Mouse (Mus musculus) midbrain, embryonic 14.5 days (tissue): ENCODE data around the gene Cerk. TPM values are rescaled to one million over a fixed set of nuclear protein-coding genes. Genes with fewer than 3 reads are reported as not detected.
A peak's percentile ranks its signal among the peaks of the same experiment; 100 is the strongest.
"Not testable (repeated sequence)": the region's sequence is repeated elsewhere in the genome, so short reads cannot be mapped to it uniquely, and the experiment has no call there.

ENCODE experiments used
- ATAC-seq: fragments of 200-750 bp; cut with Nextera tagmentation; 2 replicates; pipeline ENCODE4 v1.8.0; 2017; ENCODE audit warnings: moderate number of reproducible peaks, moderate library complexity; ENCODE audit not compliant: low FRiP score, low TSS enrichment
- DNase-seq: peaks from one replicate; pipeline ENCODE4 v3.0.0-alpha.2; 2015
- H3K27ac ChIP-seq: fragments of 300-500 bp; sonication (generic); replicated peaks from 2 replicates; pipeline ENCODE4 v1.5.1; 2014; ENCODE audit warnings: mild to moderate bottlenecking, low read depth, low read length, moderate library complexity
- H3K27me3 ChIP-seq: fragments of 300-500 bp; sonication (generic); 2 replicates; pipeline ENCODE4 v1.6.1; 2014; ENCODE audit warnings: low read length, control low read depth, mixed read lengths; ENCODE audit not compliant: control insufficient read depth, insufficient read depth
- H3K36me3 ChIP-seq: fragments of 300-500 bp; sonication (generic); 2 replicates; pipeline ENCODE4 v1.6.1; 2014; ENCODE audit warnings: low read length, control low read depth; ENCODE audit not compliant: control insufficient read depth, insufficient read depth
- H3K4me1 ChIP-seq: fragments of 300-500 bp; sonication (generic); 2 replicates; pipeline ENCODE4 v1.6.1; 2014; ENCODE audit warnings: mild to moderate bottlenecking, antibody characterized with exemption, low read length, control low read depth; ENCODE audit not compliant: control insufficient read depth, insufficient read depth
- H3K4me2 ChIP-seq: fragments of 300-500 bp; sonication (generic); 2 replicates; pipeline ENCODE4 v1.6.1; 2014; ENCODE audit warnings: mild to moderate bottlenecking, low read length, moderate library complexity
- H3K4me3 ChIP-seq: fragments of 300-500 bp; sonication (generic); replicated peaks from 2 replicates; pipeline ENCODE4 v1.5.1; 2014; ENCODE audit warnings: low read depth, low read length
- H3K9ac ChIP-seq: fragments of 300-500 bp; sonication (generic); replicated peaks from 2 replicates; pipeline ENCODE4 v1.6.1; 2014; ENCODE audit warnings: mild to moderate bottlenecking, low read length, moderate library complexity
- H3K9me3 ChIP-seq: fragments of 300-500 bp; sonication (generic); 2 replicates; pipeline ENCODE4 v1.6.1; 2016; ENCODE audit warnings: low read length, control low read depth, mixed read lengths; ENCODE audit not compliant: control insufficient read depth
- WGBS: fragments of 180-500 bp; shearing (Covaris S2); extraction: QIAGEN DNeasy Blood & Tissue Kit; methylation state at CpG from one replicate; pipeline ENCODE4 v1.1.7; 2014; 5-methylcytosine and 5-hydroxymethylcytosine counted together
- polyA plus RNA-seq: library from polyadenylated mRNA; unstranded; fragments of >200 nt; fragmentation: Nextera tagmentation; extraction: Ambion mirVana; gene quantifications from 2 replicates; pipeline ENCODE4 v1.2.1, GENCODE M21; 2014

Gene Cerk
- polyA plus RNA-seq, 1 experiment from 2014 or later: 23.5 TPM

DNA sequence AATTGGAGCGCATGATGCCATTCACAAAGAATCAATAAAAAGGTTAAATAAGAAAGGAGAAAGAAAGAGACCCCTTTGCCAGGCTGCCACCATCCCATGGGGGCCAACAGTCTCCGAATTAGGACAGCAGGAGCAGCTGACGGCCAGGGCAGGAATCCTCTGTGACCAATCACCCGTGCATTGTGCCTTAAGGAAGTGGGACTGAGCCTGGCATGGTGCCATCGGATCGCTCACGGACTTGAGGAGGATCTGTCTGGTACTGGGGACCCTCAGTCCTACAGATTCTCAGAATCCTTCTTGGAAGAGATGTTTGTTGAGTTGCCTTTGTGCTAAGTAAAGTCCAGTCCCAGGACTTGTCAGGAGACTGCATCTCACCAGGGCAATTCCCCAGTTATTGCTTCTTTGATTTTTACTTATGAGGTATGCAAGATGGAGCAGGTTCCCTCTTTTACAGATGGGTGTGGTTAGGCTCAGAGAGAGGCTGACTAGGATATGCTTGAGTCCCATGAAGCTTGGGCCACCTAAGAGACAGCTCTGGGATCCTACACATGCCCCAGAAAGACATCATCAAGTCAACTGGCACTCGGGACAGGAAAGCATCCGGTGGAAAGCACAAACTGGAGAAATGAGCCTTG, 15.9 kb upstream of the Cerk start:
- Histone ChIP-seq H3K9ac (no peak overlapping the region), H3K27me3 (no peaks in the 10 kb centered on the region), H3K9me3 (no peaks in the 10 kb centered on the region), H3K4me2 (no peak overlapping the region), H3K27ac (no peak overlapping the region), H3K4me3 (no peak overlapping the region), H3K4me1 (0 out of 2 replicates have a peak, but pooled peaks cover 6% of the 10 kb centered on the region), H3K36me3 (no peaks in the 10 kb centered on the region)
- DNase-seq (peak; percentile 42), ATAC-seq (no peak)
- 41% methylated on average over 9 of the region's 9 CpGs for WGBS

GRCm38 (mm10) chr15:86201095-86201494, 15.2 kb upstream of the Cerk start:
- no peak for ATAC-seq
- 0 out of 2 replicates have a peak, but pooled peaks cover 6% of the 10 kb centered on the region for H3K4me1 ChIP-seq
- H3K36me3 ChIP-seq: no peaks in the 10 kb centered on the region
- WGBS: 34% methylated on average over 4 of the region's 4 CpGs
- no peak overlapping the region for H3K4me3 ChIP-seq
- H3K27me3 ChIP-seq: no peaks in the 10 kb centered on the region
- H3K4me2 ChIP-seq: no peak overlapping the region
- H3K27ac ChIP-seq: no peak overlapping the region
- peak; percentile 7 for DNase-seq
- no peaks in the 10 kb centered on the region for H3K9me3 ChIP-seq
- H3K9ac ChIP-seq: no peak overlapping the region

DNA sequence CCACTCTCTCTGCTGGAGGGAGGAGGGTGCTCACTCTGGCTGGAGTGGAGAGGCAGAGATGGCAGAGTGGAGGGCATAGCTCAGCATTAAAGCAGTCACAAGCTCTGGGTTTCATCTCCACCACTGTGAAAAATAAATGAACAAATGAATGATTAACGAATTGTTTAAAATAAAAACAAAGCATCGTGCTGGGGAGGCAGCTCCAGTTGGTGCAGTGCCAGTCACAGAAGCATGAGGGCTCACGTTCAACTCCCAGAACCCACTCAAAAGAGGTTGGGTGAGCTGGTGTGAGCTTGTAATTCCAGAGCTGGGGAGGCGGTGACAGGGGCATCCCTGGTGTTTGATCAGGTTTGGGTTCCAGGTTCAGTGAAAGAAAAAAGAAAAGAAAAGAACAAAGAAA, 14.2 kb upstream of the Cerk start:
- DNase-seq (no peak), ATAC-seq (no peak)
- Histone ChIP-seq H3K27ac (no peak overlapping the region), H3K27me3 (no peaks in the 10 kb centered on the region), H3K4me3 (no peak overlapping the region), H3K36me3 (no peaks in the 10 kb centered on the region), H3K9me3 (no peaks in the 10 kb centered on the region), H3K4me1 (0 out of 2 replicates have a peak, but pooled peaks cover 6% of the 10 kb centered on the region), H3K4me2 (no peak overlapping the region), H3K9ac (no peak overlapping the region)
- WGBS: 62% methylated on average over 4 of the region's 4 CpGs

- no peak overlapping the region for H3K4me3 ChIP-seq
- no peaks in the 10 kb centered on the region for H3K27me3 ChIP-seq
- no peaks in the 10 kb centered on the region for H3K36me3 ChIP-seq
- H3K9ac ChIP-seq: no peak overlapping the region
- no peak overlapping the region for H3K4me2 ChIP-seq
- H3K27ac ChIP-seq: no peak overlapping the region
- DNase-seq (no peak), ATAC-seq (no peak)
- 0 out of 2 replicates have a peak, but pooled peaks cover 6% of the 10 kb centered on the region for H3K4me1 ChIP-seq
- no peaks in the 10 kb centered on the region for H3K9me3 ChIP-seq
- WGBS: 73% methylated on average over 4 of the region's 4 CpGs
Measured at GRCm38 (mm10) chr15:86199482-86199881, 13.5 kb upstream of the Cerk start.

GRCm38 (mm10) chr15:86199052-86199451, 13.1 kb upstream of the Cerk start:
- H3K36me3 ChIP-seq: no peaks in the 10 kb centered on the region
- no peaks in the 10 kb centered on the region for H3K27me3 ChIP-seq
- DNase-seq (no peak), ATAC-seq (no peak)
- WGBS: 94% methylated on average over 5 of the region's 5 CpGs
- no peak overlapping the region for H3K4me3 ChIP-seq
- no peak overlapping the region for H3K9ac ChIP-seq
- H3K4me1 ChIP-seq: 0 out of 2 replicates have a peak, but pooled peaks cover 6% of the 10 kb centered on the region
- H3K4me2 ChIP-seq: no peak overlapping the region
- H3K27ac ChIP-seq: no peak overlapping the region
- H3K9me3 ChIP-seq: no peaks in the 10 kb centered on the region

DNA sequence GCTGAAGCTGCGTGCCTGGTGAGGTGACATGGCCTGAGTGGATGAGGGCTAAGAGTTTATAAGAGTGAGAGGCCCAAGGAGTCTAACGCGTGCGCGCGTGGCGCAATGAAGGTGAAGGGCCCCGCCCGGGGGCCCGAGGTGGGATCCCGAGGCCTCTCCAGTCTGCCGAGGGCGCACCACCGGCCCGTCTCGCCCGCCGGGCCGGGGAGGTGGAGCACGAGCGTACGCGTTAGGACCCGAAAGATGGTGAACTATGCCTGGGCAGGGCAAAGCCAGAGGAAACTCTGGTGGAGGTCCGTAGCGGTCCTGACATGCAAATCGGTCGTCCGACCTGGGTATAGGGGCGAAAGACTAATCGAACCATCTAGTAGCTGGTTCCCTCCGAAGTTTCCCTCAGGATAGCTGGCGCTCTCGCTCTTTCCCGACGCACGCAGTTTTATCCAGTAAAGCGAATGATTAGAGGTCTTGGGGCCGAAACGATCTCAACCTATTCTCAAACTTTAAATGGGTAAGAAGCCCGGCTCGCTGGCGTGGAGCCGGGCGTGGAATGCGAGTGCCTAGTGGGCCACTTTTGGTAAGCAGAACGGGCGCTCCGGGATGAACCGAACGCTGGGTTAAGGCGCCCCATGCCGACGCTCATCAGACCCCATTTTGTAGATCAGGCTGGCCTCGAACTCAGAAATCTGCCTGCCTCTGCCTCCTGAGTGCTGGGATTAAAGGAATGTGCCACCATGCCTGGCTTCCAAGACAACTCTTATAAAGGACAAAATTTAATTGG, 8.9 kb upstream of the Cerk start:
- H3K27me3 ChIP-seq, H3K27ac ChIP-seq, H3K36me3 ChIP-seq, H3K9ac ChIP-seq, H3K4me1 ChIP-seq, DNase-seq, H3K9me3 ChIP-seq, H3K4me2 ChIP-seq, H3K4me3 ChIP-seq: not testable (repeated sequence)
- peak; percentile 92 for ATAC-seq
- WGBS: 83% methylated on average over 55 of the region's 55 CpGs

GRCm38 (mm10) chr15:86191933-86192332, 6.0 kb upstream of the Cerk start:
- no peak overlapping the region for H3K4me2 ChIP-seq
- ATAC-seq (no peak), DNase-seq (no peak)

DNA sequence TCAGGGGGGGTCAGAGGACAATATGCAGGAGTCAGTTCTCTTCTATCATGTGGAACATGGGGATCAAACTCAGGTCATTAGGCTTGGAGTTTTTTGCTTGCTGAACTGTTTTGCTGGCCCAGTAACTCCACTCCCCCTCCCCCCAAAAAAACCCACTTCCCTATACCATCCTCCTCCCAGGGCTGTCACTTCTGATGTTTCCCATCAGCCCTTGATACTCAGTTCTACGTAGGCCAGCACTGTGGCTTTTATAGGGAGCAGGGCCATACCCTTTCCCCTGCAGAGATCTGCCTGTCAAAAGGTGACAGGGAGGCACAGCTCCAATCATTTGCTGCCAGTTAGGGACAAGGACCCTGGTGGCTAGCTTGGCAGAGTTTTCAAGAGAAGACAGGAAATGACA, 5.6 kb upstream of the Cerk start:
- WGBS: 55% methylated on average over 1 of the region's 1 CpGs
- H3K9me3 ChIP-seq: no peaks in the 10 kb centered on the region
- H3K4me1 ChIP-seq: peaks cover 12% of the 10 kb centered on the region
- no peak overlapping the region for H3K4me3 ChIP-seq
- no peaks in the 10 kb centered on the region for H3K36me3 ChIP-seq
- ATAC-seq (no peak), DNase-seq (no peak)
- H3K9ac ChIP-seq: no peak overlapping the region
- H3K27ac ChIP-seq: no peak overlapping the region
- no peaks in the 10 kb centered on the region for H3K27me3 ChIP-seq
- H3K4me2 ChIP-seq: no peak overlapping the region

More at GRCm38 (mm10) chr15:86191933-86192332, 6.0 kb upstream of the Cerk start:
- Histone ChIP-seq H3K4me1 (peaks cover 12% of the 10 kb centered on the region), H3K4me3 (no peak overlapping the region), H3K27me3 (no peaks in the 10 kb centered on the region), H3K9ac (no peak overlapping the region), H3K27ac (no peak overlapping the region), H3K9me3 (no peaks in the 10 kb centered on the region), H3K36me3 (no peaks in the 10 kb centered on the region)
- whole genome bisulfite sequencing: 89% methylated on average over 3 of the region's 3 CpGs

GRCm38 (mm10) chr15:86190387-86190786, 4.4 kb upstream of the Cerk start:
- DNase-seq (no peak), ATAC-seq (no peak)
- Histone ChIP-seq H3K4me2 (no peak overlapping the region), H3K27ac (no peak overlapping the region), H3K4me3 (no peak overlapping the region), H3K27me3 (no peaks in the 10 kb centered on the region), H3K9me3 (no peaks in the 10 kb centered on the region), H3K9ac (no peak overlapping the region), H3K4me1 (peaks cover 12% of the 10 kb centered on the region), H3K36me3 (no peaks in the 10 kb centered on the region)
- 84% methylated on average over 3 of the region's 3 CpGs for WGBS
